Mouse (Mus musculus): ENCODE results near the gene Tfrc.

- TF ChIP-seq CTCF (conservative IDR thresholded peaks at IDR 0.05; ENCODE audit: insufficient read depth, insufficient read length, low read depth, low read length) (peak; percentile 28; the same call in 1 of the 2 replicates), POLR2A (IDR thresholded peaks at IDR 0.05; ENCODE audit: low read depth, low read length) (no peak)
These were observed 5.3 kb downstream of the Tfrc start for GRCm38 (mm10) chr16:32614047-32614446.

Measured in kidney, adult 2 months (tissue).